Mouse (Mus musculus): ENCODE results near the gene Arhgef28.

DNA sequence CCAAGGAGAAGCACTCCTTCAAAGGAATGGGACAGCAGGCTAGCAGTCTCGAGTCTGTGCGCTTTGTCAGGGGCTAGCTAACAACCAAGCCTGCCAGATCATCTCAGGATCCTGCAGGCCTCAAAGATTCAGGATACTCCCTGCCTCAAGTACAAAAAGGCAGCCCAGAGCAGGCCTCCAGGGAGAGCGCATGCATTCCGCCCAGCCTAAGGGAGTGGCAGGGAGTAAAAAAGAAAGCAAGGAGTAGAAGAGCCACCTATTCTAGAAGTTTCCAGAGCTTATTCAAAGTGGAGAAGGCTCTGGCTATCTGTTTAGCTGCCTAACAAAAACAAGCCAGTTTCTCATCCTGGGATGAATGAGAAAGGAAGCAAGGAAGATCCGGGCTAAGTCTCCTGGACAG, 128.0 kb downstream of the Arhgef28 start:
- TF ChIP-seq CTCF (IDR thresholded peaks at IDR 0.05; ENCODE audit: low read depth, low read length), result no peak
- no peak for TF ChIP-seq POLR2A (IDR thresholded peaks at IDR 0.05; ENCODE audit: insufficient read depth, low read length)
